Mouse (Mus musculus) CD4-positive, CD25-positive, alpha-beta regulatory T cell, adult 9 weeks (primary cell): ENCODE measurements around the gene Mtmr10. TPM values are rescaled to one million over a fixed set of nuclear protein-coding genes. Genes with fewer than 3 reads are reported as not detected.

Source experiments
- polyA plus RNA-seq: library from polyadenylated mRNA; unstranded; fragments of 100-300 nt; shearing (Covaris generic); gene quantifications from one replicate; pipeline ENCODE4 v1.2.1, GENCODE M21; 2017

Mtmr10 gene
- polyA plus RNA-seq = 12.3 TPM

DNA sequence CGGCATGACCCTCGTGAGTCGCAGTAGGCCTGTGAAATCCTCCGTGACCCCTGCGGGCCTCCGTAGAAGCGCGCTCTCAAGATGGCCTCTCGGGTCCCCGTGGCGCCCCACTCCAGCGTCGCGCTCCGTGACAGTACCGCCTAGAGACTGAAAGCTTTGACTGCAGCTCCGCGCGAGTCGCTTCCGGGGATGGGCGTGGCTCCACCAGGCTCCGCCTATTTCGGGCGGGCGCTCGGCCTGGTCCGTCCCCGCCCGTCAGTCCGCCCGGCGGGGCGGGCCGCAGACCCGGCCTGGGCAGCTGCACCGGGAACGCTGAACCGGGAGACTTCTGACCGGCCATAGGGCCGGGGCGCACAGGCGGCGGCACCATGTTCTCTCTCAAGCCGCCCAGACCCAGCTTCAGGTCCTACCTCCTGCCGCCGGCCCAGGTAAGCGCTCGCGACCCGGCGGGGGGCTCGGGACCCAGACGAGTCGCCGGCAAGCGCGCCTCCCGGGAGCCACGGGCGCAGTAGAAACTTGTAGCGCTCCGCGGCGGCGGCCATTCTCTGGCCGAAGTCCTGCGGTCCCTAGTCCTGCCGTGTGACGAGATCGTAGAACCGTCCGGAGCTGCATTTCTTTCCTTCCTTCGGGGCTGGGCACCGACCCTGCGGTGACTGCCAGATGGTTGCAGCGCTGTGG, at the start of gene Mtmr10:
Mtmr10 (plus strand) TSS at position 240 of the 678 bp plus-strand sequence.

DNA sequence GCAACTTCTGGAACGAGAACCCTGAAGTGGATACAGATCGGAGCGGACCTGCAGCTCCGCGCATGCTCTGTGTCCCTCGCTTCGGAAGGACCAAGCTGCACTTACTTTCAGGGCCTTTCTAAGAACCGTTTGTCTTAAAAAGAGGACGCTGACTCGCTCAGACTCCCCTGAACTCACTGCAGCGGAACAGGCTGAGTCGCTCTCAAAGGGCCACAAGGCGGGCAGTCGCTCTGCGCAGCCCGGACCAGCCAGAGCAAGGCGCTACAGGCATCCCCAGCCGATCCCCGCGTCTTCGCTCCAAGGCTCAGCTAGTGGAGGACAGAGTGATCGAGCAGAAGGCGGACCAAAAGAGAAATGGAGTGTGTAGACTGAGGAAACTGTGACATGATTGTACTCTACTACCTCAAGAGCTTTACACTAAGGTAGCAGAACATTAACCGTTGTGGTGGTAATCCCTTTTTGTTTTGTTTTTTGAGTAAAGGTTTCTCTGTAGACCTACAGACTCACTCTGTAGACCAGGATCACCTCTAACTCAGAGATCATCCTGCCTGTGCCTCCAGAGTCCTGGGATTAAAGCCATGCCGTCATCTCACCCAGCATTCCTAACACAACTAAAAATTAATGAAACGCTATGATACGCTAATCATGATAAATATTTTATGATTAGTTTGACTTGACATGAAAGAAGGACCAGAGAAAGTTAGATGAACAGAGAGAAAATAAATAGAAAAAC, 86.5 kb downstream of the Mtmr10 start, which contains the start of gene Fan1:
Fan1 (minus strand) TSS at position 266 of the 733 bp plus-strand sequence.

Other genes with a start within 250 kb of the Mtmr10 start
- 8.2 TPM for gene Trpm1, start 133.8 kb upstream of the Mtmr10 start, polyA plus RNA-seq
- 10.0 TPM for gene Fan1, start 86.4 kb downstream of the Mtmr10 start, polyA plus RNA-seq
- gene Mphosph10, start 104.6 kb downstream of the Mtmr10 start, polyA plus RNA-seq = 63.5 TPM
- 33.5 TPM for gene Mcee, start 105.0 kb downstream of the Mtmr10 start, polyA plus RNA-seq
- gene Apba2, start 214.1 kb downstream of the Mtmr10 start, polyA plus RNA-seq = not detected